Mouse (Mus musculus) lung, postnatal 36 days (tissue): ENCODE measurements around the gene 1700025F22Rik.
"Not testable (repeated sequence)": the region's sequence is repeated elsewhere in the genome, so short reads cannot be mapped to it uniquely, and the experiment has no call there.

Experiments used
- DNase-seq: peaks from one replicate; pipeline ENCODE4 v3.0.0; 2022; ENCODE audit warnings: mixed read lengths

Gene 1700025F22Rik

DNA sequence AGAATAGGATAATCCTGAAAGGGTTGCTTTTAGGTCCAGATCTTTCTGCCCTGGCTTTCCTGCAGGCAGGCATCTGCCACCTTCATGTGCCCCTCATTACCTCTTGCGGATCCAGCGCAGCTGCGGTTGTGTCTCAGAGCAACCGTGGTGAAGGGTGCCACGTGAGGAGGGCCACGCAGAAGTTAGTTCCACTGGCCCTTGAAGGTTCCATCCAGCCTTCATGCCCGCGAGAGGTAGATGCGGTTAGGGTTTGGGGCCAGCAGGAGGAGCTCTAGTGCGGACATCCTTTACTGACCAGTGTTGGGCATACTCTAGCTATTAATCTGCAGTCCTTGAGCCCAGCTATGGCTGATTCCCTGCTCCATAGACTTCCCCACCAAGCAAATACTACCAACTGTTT is at the start of gene 1700025F22Rik:
Gene 1700025F22Rik, minus strand, starts transcription at position 149 of the 400 bp plus-strand sequence.
- peak; percentile 50 for DNase-seq

DNA sequence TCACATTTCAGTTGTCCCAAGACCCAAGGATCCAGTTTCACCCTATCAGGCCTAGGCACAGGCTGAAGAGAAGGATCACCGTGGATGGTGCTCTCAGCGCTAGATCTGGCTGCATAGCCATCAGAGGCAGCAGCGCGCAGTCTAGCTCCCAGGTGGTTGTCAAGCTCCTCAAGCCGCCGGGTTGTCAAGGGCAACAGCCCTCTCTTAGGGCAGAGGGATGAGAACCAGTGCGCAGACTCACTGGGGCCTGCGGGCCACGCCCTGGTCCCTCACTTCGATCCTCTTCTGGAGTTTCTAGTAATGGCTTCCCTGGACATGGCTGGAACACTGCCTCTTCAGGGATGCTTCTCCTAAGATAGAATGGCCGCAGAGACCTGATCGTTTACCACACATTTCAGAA is 31.4 kb upstream of the 1700025F22Rik start, which contains the start of gene Ms4a13:
Gene Ms4a13, minus strand, starts transcription at position 192 of the 400 bp plus-strand sequence.
- no peak for DNase-seq

- DNase-seq: no peak
Observed at GRCm38 (mm10) chr19:11192552-11192951, 27.4 kb upstream of the 1700025F22Rik start.

- peak; percentile 66 for DNase-seq
Observed at GRCm38 (mm10) chr19:11184121-11184520, 19.0 kb upstream of the 1700025F22Rik start.

- DNase-seq: no peak
Observed at GRCm38 (mm10) chr19:11177464-11177863, 12.3 kb upstream of the 1700025F22Rik start.

DNA sequence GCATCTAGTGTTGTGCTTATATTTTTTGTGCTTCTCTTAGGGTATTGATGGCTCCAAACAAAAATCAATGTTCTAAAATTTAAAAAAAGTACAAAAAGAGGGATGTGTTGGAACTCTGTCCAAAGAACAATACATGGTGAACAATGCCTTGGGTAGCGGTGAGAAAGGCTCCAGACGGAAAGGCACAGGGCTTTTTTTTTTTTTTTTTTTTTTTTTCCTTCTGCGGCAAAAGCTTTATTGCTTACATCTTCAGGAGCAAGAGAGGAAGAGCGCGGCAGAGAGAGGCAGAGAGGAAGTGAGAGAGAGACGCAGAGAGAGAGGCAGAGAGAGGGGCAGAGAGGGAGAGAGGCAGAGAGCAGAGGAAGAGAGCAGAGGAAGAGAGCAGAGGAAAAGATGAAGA is 7.2 kb downstream of the 1700025F22Rik start:
- not testable (repeated sequence) for DNase-seq

- DNase-seq: no peak
Observed at GRCm38 (mm10) chr19:11135336-11135735, 29.8 kb downstream of the 1700025F22Rik start.

DNA sequence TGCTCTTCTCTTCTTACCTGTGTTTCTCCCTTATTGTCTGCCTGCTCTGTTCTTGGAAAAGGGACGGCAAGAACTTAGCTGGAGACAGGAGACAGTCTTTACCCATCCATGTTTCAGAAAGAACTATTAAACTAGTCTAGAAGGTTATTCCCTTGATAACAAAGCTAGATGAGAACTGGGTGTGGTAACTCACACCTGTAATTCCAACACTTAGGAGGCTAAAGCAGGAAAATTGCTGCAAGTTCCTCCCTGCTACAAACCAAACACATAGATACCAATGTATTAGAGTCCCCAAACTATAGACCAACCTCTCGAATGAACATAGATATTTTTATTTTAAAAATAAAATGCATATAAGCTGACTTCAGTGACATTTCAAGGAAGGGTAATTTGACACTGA is 30.3 kb downstream of the 1700025F22Rik start:
- no peak for DNase-seq

- not testable (repeated sequence) for DNase-seq
Observed at GRCm38 (mm10) chr19:11130776-11131175, 34.3 kb downstream of the 1700025F22Rik start, which contains the start of gene 1700017D01Rik. TSS of gene 1700017D01Rik (minus strand) at chr19:11130876.

GRCm38 (mm10) chr19:11129702-11130101 is 35.4 kb downstream of the 1700025F22Rik start:
- no peak for DNase-seq

- DNase-seq: not testable (repeated sequence)
Observed at GRCm38 (mm10) chr19:11121016-11121420, 44.1 kb downstream of the 1700025F22Rik start.

- peak; percentile 32 for DNase-seq
Observed at GRCm38 (mm10) chr19:11119338-11119737, 45.8 kb downstream of the 1700025F22Rik start.

GRCm38 (mm10) chr19:11107746-11108145 is 57.4 kb downstream of the 1700025F22Rik start:
- DNase-seq: peak; percentile 84

DNA sequence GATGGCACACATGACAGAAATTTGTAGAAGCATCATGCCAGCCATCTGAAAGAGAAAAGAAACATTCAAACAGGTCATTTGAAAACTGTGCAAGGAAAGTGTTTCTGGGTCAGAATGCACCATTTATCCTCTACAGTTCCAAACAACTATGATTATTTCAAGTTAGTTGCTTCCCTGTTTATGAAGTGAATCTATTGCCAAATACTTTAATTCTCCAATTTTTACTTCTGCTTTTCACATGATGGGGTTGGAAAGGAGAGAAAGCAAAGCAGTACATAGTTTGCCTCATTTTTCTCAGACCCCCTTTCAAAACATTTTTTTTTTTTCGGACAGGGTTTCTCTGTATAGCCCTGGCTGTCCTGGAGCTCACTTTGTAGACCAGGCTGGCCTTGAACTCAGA is 63.2 kb downstream of the 1700025F22Rik start:
- no peak for DNase-seq

DNA sequence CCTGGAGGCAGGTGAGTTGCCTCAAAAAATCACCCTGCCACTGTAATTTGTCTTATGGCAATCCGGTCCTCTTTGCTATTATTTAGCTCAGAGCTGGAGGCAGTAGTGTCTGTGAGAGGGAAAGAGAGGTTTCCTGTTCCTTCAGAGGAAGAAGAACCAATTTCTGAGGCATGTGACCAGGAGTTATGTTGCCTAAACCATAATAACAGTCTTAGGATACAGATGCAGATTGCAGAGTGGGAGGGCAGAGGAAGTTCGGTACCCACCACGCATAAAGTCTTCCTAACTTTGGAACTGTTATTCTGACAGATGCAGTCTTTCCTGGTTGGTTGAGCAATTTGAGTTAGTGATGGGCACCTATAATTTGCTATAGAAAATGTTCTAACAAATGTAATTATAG is 66.7 kb downstream of the 1700025F22Rik start:
- DNase-seq: no peak

DNA sequence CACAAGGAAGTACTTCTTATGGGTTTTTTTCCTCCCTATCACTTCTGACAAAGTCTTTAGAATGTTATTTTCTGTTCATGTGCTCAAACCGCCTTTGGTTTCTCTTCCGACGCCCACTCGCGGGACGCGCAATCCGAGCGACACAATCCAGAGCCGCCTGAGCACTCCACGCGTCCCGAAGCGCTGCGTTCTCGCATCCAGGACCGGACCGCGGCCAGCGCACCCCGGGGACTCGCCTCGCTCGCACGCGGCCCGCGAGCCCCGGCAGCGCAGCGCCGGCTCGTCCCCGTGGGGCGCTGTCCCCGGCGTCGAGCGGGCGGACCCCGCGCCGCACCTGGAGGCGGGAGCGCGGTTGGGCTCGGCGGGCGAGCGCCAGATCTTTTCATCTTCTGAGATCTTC is 73.0 kb downstream of the 1700025F22Rik start:
- not testable (repeated sequence) for DNase-seq
